Mouse (Mus musculus) ES-Bruce4 (cell line): Measurements from ENCODE around the gene Dars. TPM values are rescaled to one million over a fixed set of nuclear protein-coding genes. Genes with fewer than 3 reads are reported as not detected.
"Not testable (repeated sequence)": the region's sequence is repeated elsewhere in the genome, so short reads cannot be mapped to it uniquely, and the experiment has no call there.

Experiments used
- H3K27ac ChIP-seq: 2 replicates; pipeline ENCODE4 v1.5.1; 2012; ENCODE audit warnings: low read length, inconsistent platforms; ENCODE audit not compliant: insufficient read depth
- H3K27me3 ChIP-seq: 2 replicates; pipeline ENCODE4 v1.6.1; 2012; ENCODE audit warnings: mild to moderate bottlenecking, low read length, inconsistent platforms; ENCODE audit not compliant: control insufficient read depth, poor library complexity, insufficient read depth, severe bottlenecking
- H3K36me3 ChIP-seq: 2 replicates; pipeline ENCODE4 v1.6.1; 2012; ENCODE audit warnings: inconsistent platforms, mild to moderate bottlenecking, low read length, moderate library complexity; ENCODE audit not compliant: control insufficient read depth, poor library complexity, insufficient read depth, severe bottlenecking
- H3K4me1 ChIP-seq: one replicate; pipeline ENCODE4 v1.8.1; 2011; ENCODE audit warnings: low read length; ENCODE audit not compliant: control insufficient read depth, insufficient read depth
- H3K4me3 ChIP-seq: 2 replicates; pipeline ENCODE4 v1.5.1; 2011; ENCODE audit warnings: low read depth, mild to moderate bottlenecking, low read length
- H3K9ac ChIP-seq: 2 replicates; pipeline ENCODE4 v1.6.1; 2012; ENCODE audit warnings: low read depth, mild to moderate bottlenecking, inconsistent platforms; ENCODE audit not compliant: poor library complexity, severe bottlenecking
- H3K9me3 ChIP-seq: replicated peaks from 2 replicates; pipeline ENCODE4 v1.6.1; 2012; ENCODE audit warnings: mild to moderate bottlenecking, low read length, inconsistent platforms; ENCODE audit not compliant: control insufficient read depth, poor library complexity, insufficient read depth, severe bottlenecking
- CTCF ChIP-seq: IDR thresholded peaks from one replicate; pipeline ENCODE4 v1.8.1; 2011; ENCODE audit warnings: low read depth, low read length
- EP300 ChIP-seq: IDR thresholded peaks from 2 replicates; pipeline ENCODE4 v1.6.1; 2011; ENCODE audit warnings: low read depth, low read length; ENCODE audit not compliant: insufficient read depth
- POLR2A ChIP-seq: IDR thresholded peaks from one replicate; pipeline ENCODE4 v1.8.1; 2011; ENCODE audit warnings: low read length; ENCODE audit not compliant: insufficient read depth
- polyA plus RNA-seq: library from polyadenylated mRNA; stranded (reverse); fragments of >200 nt; gene quantifications from 2 replicates; pipeline ENCODE4 v1.2.4, GENCODE M21; 2011; ENCODE audit warnings: low read depth; ENCODE audit not compliant: missing spikeins, insufficient read depth, insufficient read length

The Dars gene
- polyA plus RNA-seq, 1 experiment, result 191 TPM

GRCm38 (mm10) chr1:128323026-128323643, 94.0 kb downstream of the Dars start:
- H3K36me3 ChIP-seq, result no peaks in the 10 kb centered on the region
- H3K27ac ChIP-seq, result no peak overlapping the region
- no peaks in the 10 kb centered on the region for H3K4me1 ChIP-seq
- TF ChIP-seq POLR2A, result no peak
- TF ChIP-seq EP300, result no peak
- no peak for TF ChIP-seq CTCF
- H3K27me3 ChIP-seq, result no peaks in the 10 kb centered on the region
- H3K9me3 ChIP-seq, result no peaks in the 10 kb centered on the region
- H3K4me3 ChIP-seq, result no peak overlapping the region
- no peak overlapping the region for H3K9ac ChIP-seq

- H3K27ac ChIP-seq, H3K9ac ChIP-seq, H3K9me3 ChIP-seq, H3K36me3 ChIP-seq, H3K4me3 ChIP-seq, H3K27me3 ChIP-seq, H3K4me1 ChIP-seq: not testable (repeated sequence)
These were observed 97.9 kb downstream of the Dars start for GRCm38 (mm10) chr1:128319266-128319665.

DNA sequence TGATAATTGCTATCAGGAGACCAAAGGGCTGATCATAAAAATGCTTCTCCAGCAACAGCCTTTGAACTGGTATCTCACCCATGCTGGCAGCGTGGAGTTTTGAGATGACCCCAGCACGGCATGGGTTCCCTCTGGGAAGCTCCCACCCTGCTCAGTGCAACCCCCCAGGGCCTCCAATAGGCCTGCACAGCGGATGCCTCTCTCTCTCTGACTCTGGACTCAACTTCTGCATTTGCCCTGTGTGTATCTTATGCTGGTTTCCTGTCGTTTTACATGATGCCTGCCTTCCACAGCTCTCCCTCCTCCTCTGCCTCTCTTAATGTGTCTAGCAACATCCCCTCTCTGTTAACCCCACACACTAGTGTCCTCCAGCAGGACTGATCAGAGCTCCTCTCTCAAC, 102.5 kb downstream of the Dars start:
- H3K9ac ChIP-seq, result no peak overlapping the region
- no peaks in the 10 kb centered on the region for H3K4me1 ChIP-seq
- H3K27me3 ChIP-seq, result no peaks in the 10 kb centered on the region
- no peak overlapping the region for H3K4me3 ChIP-seq
- H3K36me3 ChIP-seq, result no peaks in the 10 kb centered on the region
- TF ChIP-seq EP300 (no peak), POLR2A (no peak), CTCF (no peak)
- H3K9me3 ChIP-seq, result no peaks in the 10 kb centered on the region
- no peak overlapping the region for H3K27ac ChIP-seq

Other genes starting within 250 kb of the Dars start
- 44.6 and 56.6 TPM in 2 replicates for gene Ubxn4, start 173.4 kb downstream of the Dars start, polyA plus RNA-seq
- gene Lct, start 89.0 kb downstream of the Dars start, polyA plus RNA-seq, result 0.22 TPM in 1 of 2 replicates, not detected in the other
- 206 and 215 TPM in 2 replicates for gene Mcm6, start 57.7 kb downstream of the Dars start, polyA plus RNA-seq
- gene Cxcr4, start 174.9 kb upstream of the Dars start, polyA plus RNA-seq, result 3.2 and 3.9 TPM in 2 replicates